In the genomic region with DNA sequence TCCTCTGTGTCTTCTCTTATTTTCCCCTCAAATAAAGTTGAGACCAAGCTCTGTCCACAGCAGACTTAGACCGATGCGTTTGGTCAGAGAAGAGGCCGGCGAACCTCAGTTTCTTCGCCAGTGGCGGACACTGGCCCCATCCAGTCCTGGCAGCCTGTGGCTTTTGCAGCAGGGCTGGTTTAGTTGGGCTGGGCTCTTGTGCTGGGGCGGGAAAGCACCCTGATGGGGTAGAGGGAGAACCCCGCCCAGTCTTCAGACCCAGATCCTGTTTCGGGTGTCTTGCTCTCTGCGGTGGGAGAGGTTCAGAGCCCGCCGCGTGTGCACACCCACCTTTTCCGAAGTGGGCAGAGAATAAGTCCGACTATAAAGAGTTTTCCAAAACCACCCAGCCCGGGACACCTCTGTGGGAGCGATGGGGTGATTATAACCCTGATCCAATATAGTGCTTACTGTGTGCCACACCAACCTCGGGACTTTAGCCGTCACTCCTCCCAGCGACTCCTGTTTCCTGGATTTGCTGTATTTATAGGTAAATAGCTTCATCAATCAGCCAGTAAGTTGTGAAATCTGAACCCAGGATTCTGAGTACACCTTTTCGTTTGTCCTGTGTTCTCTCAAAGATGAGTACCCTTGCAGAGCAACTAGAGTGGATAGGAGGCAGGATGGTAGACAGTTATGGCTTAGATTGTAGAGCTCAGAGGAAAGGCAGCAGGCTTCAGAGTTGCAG, we compare ENCODE assay signal across 8 mouse cellular contexts. TPM values are rescaled to one million over a fixed set of nuclear protein-coding genes. Genes with fewer than 3 reads are reported as not detected.
DNase-seq lines count a peak whose midpoint lies in the region; ATAC-seq and TF ChIP-seq lines count a peak whose summit lies in the region.

No protein-coding gene starts in this region.

- H3K4me1 ChIP-seq in kidney, adult 2 months (ENCODE audit: control insufficient read depth, insufficient read depth, low read length), result peaks cover 33% of the 10 kb centered on the region; the same call in 1 of the 2 replicates
- peaks cover 18% of the 10 kb centered on the region for H3K4me1 ChIP-seq in embryonic facial prominence, embryonic 12.5 days
- H3K4me1 ChIP-seq in hindbrain, embryonic 13.5 days (replicated peaks), result peaks cover 48% of the 10 kb centered on the region
- H3K4me1 ChIP-seq in lung, embryonic 14.5 days (ENCODE audit: insufficient read depth), result peaks cover 13% of the 10 kb centered on the region; the same call in 1 of the 2 replicates
- peaks cover 33% of the 10 kb centered on the region for H3K4me1 ChIP-seq in neural tube, embryonic 15.5 days

- 14% methylated on average over 21 of the region's 21 CpGs for WGBS in kidney, adult 2 months
- WGBS in embryonic facial prominence, embryonic 12.5 days, result 4% methylated on average over 21 of the region's 21 CpGs
- WGBS in hindbrain, embryonic 13.5 days, result 6% methylated on average over 21 of the region's 21 CpGs
- 10% methylated on average over 21 of the region's 21 CpGs for WGBS in lung, embryonic 14.5 days
- WGBS in neural tube, embryonic 15.5 days, result 7% methylated on average over 21 of the region's 21 CpGs

- DNase-seq in kidney, adult 2 months, result peak; percentile 58
- no peak for DNase-seq in kidney, adult 18-20 months
- DNase-seq in lung, embryonic 14.5 days, result peak; percentile 49
- DNase-seq in frontal cortex, postnatal 25 days (ENCODE audit: low spot score in 2 of 2), result no peak

- H3K9me3 ChIP-seq in embryonic facial prominence, embryonic 12.5 days, result no peaks in the 10 kb centered on the region
- no peaks in the 10 kb centered on the region for H3K9me3 ChIP-seq in hindbrain, embryonic 13.5 days
- no peaks in the 10 kb centered on the region for H3K9me3 ChIP-seq in lung, embryonic 14.5 days (ENCODE audit: low read depth, low read length)
- H3K9me3 ChIP-seq in neural tube, embryonic 15.5 days (replicated peaks), result no peaks in the 10 kb centered on the region

- H3K36me3 ChIP-seq in kidney, adult 2 months (ENCODE audit: control insufficient read depth, insufficient read depth, low read length), result no peaks in the 10 kb centered on the region
- H3K36me3 ChIP-seq in embryonic facial prominence, embryonic 12.5 days, result no peaks in the 10 kb centered on the region
- H3K36me3 ChIP-seq in hindbrain, embryonic 13.5 days, result no peaks in the 10 kb centered on the region
- no peaks in the 10 kb centered on the region for H3K36me3 ChIP-seq in lung, embryonic 14.5 days (ENCODE audit: insufficient read depth)
- H3K36me3 ChIP-seq in neural tube, embryonic 15.5 days, result no peaks in the 10 kb centered on the region

- no peaks in the 10 kb centered on the region for H3K27me3 ChIP-seq in kidney, adult 2 months (replicated peaks; ENCODE audit: control insufficient read depth, insufficient read depth, low read length)
- peaks cover 44% of the 10 kb centered on the region for H3K27me3 ChIP-seq in embryonic facial prominence, embryonic 12.5 days
- H3K27me3 ChIP-seq in hindbrain, embryonic 13.5 days, result peaks cover 56% of the 10 kb centered on the region
- H3K27me3 ChIP-seq in lung, embryonic 14.5 days (ENCODE audit: insufficient read depth, low read length), result peaks cover 21% of the 10 kb centered on the region
- H3K27me3 ChIP-seq in neural tube, embryonic 15.5 days (replicated peaks), result peaks cover 15% of the 10 kb centered on the region

- peak overlapping the region; percentile 68 for H3K27ac ChIP-seq in kidney, adult 2 months (ENCODE audit: insufficient read depth, low read depth, low read length)
- no peak overlapping the region for H3K27ac ChIP-seq in embryonic facial prominence, embryonic 12.5 days
- no peak overlapping the region for H3K27ac ChIP-seq in hindbrain, embryonic 13.5 days
- no peak overlapping the region for H3K27ac ChIP-seq in lung, embryonic 14.5 days (ENCODE audit: low read depth)
- no peak overlapping the region for H3K27ac ChIP-seq in neural tube, embryonic 15.5 days (replicated peaks)

- no peak for TF ChIP-seq POLR2A in kidney, adult 2 months (IDR thresholded peaks at IDR 0.05; ENCODE audit: low read depth, low read length)

- no peak overlapping the region for H3K9ac ChIP-seq in embryonic facial prominence, embryonic 12.5 days
- peak overlapping the region; percentile 88 for H3K9ac ChIP-seq in hindbrain, embryonic 13.5 days
- peak overlapping the region; percentile 91 for H3K9ac ChIP-seq in lung, embryonic 14.5 days
- peak overlapping the region; percentile 78 for H3K9ac ChIP-seq in neural tube, embryonic 15.5 days (replicated peaks)

- H3K4me2 ChIP-seq in embryonic facial prominence, embryonic 12.5 days (replicated peaks), result peak overlapping the region; percentile 98
- H3K4me2 ChIP-seq in hindbrain, embryonic 13.5 days, result peak overlapping the region; percentile 94
- peak overlapping the region; percentile 100 for H3K4me2 ChIP-seq in lung, embryonic 14.5 days
- H3K4me2 ChIP-seq in neural tube, embryonic 15.5 days, result peak overlapping the region; percentile 87

- no peak for ATAC-seq in embryonic facial prominence, embryonic 12.5 days (ENCODE audit: insufficient number of reproducible peaks, insufficient read depth, low FRiP score, low TSS enrichment)
- ATAC-seq in hindbrain, embryonic 13.5 days (ENCODE audit: low FRiP score), result no peak
- no peak for ATAC-seq in lung, embryonic 14.5 days (ENCODE audit: insufficient read depth)
- no peak for ATAC-seq in neural tube, embryonic 15.5 days (ENCODE audit: low FRiP score)
- ATAC-seq in frontal cortex, adult (ENCODE audit: low TSS enrichment), result no peak

- peak overlapping the region; percentile 97 for H3K4me3 ChIP-seq in kidney, adult 2 months (ENCODE audit: insufficient read depth, low read depth, low read length)
- H3K4me3 ChIP-seq in embryonic facial prominence, embryonic 12.5 days, result peak overlapping the region; percentile 65
- H3K4me3 ChIP-seq in hindbrain, embryonic 13.5 days, result peak overlapping the region; percentile 72
- peak overlapping the region; percentile 71 for H3K4me3 ChIP-seq in lung, embryonic 14.5 days (ENCODE audit: low read depth, low read length)
- H3K4me3 ChIP-seq in neural tube, embryonic 15.5 days (replicated peaks), result peak overlapping the region; percentile 69

- no peak for TF ChIP-seq CTCF in kidney, adult 2 months (conservative IDR thresholded peaks at IDR 0.05; ENCODE audit: insufficient read depth, insufficient read length, low read depth, low read length)
- TF ChIP-seq CTCF in lung, embryonic 14.5 days (IDR thresholded peaks at IDR 0.05; ENCODE audit: low read depth), result no peak

RNA-seq across cellular contexts. Expression of gene Ttc7, which starts 1.2 kb away (rescaled TPM):
- polyA plus RNA-seq in kidney, adult 2 months (2012; rRNA removed), result 68.6 and 81.9 TPM in 2 replicates
- polyA plus RNA-seq in embryonic facial prominence, embryonic 12.5 days (2016; fragmentation: Nextera tagmentation; extraction: Ambion mirVana), result 4.8 and 5.8 TPM in 2 replicates
- 4.2 and 5.7 TPM in 2 replicates for polyA plus RNA-seq in hindbrain, embryonic 13.5 days (2015; fragmentation: Nextera tagmentation; extraction: Ambion mirVana)
- polyA plus RNA-seq in lung, embryonic 14.5 days (2014; fragmentation: Nextera tagmentation; extraction: Ambion mirVana), result 2.8 and 3.6 TPM in 2 replicates
- polyA plus RNA-seq in neural tube, embryonic 15.5 days (2015; fragmentation: Nextera tagmentation; extraction: Ambion mirVana), result 7.2 and 12.0 TPM in 2 replicates

RNA-seq across cellular contexts. Expression of gene Mcfd2, which starts 18.2 kb away (rescaled TPM):
- 159 and 170 TPM in 2 replicates for polyA plus RNA-seq in kidney, adult 2 months (2012; rRNA removed)
- polyA plus RNA-seq in embryonic facial prominence, embryonic 12.5 days (2016; fragmentation: Nextera tagmentation; extraction: Ambion mirVana), result 77.9 and 85.1 TPM in 2 replicates
- 48.2 and 50.9 TPM in 2 replicates for polyA plus RNA-seq in hindbrain, embryonic 13.5 days (2015; fragmentation: Nextera tagmentation; extraction: Ambion mirVana)
- polyA plus RNA-seq in lung, embryonic 14.5 days (2014; fragmentation: Nextera tagmentation; extraction: Ambion mirVana), result 103 and 107 TPM in 2 replicates
- polyA plus RNA-seq in neural tube, embryonic 15.5 days (2015; fragmentation: Nextera tagmentation; extraction: Ambion mirVana), result 45.3 and 57.3 TPM in 2 replicates

Comparison
In these comparisons a context has a peak if more than half of its experiments do, and no peak if none do; other contexts are left out.
1. DNase-seq: peak in kidney, adult 2 months (single experiment) and lung, embryonic 14.5 days (single experiment); none in kidney, adult 18-20 months (single experiment) and frontal cortex, postnatal 25 days (0 of 2).
2. Peak in every context shown above with its lines, with median percentiles within 50 percentile points of each other: H3K4me3 ChIP-seq and H3K4me2 ChIP-seq.